Mouse (Mus musculus) heart, embryonic 14.5 days (tissue): ENCODE results near the gene Anxa10. TPM values are rescaled to one million over a fixed set of nuclear protein-coding genes. Genes with fewer than 3 reads are reported as not detected.

Source experiments
- ATAC-seq: fragments of 200-750 bp; cut with Nextera tagmentation; 2 replicates; pipeline ENCODE4 v1.8.0; 2017; ENCODE audit warnings: low read depth, moderate TSS enrichment; ENCODE audit not compliant: insufficient number of reproducible peaks, insufficient read depth, low FRiP score
- H3K27ac ChIP-seq, 2 experiments: fragments of 200-500 bp in 1 of 2; fragments of 300-500 bp in 1 of 2; sonication (generic) in 1 of 2; replicated peaks in 1 of 2; 2 replicates each; pipeline ENCODE4 v1.5.1; 2012 to 2014; ENCODE audit warnings: low read depth in 2 of 2, low read length in 2 of 2, control low read depth in 1 of 2, mild to moderate bottlenecking in 1 of 2, mixed read lengths in 1 of 2; ENCODE audit not compliant: control insufficient read depth in 1 of 2, insufficient read depth in 1 of 2
- H3K27me3 ChIP-seq: fragments of 300-500 bp; sonication (generic); 2 replicates; pipeline ENCODE4 v1.6.1; 2014; ENCODE audit warnings: mild to moderate bottlenecking, low read length, control low read depth; ENCODE audit not compliant: control insufficient read depth, insufficient read depth
- H3K36me3 ChIP-seq: fragments of 300-500 bp; sonication (generic); 2 replicates; pipeline ENCODE4 v1.6.1; 2014; ENCODE audit warnings: mild to moderate bottlenecking, control low read depth, low read length, mixed read lengths; ENCODE audit not compliant: control insufficient read depth, insufficient read depth
- H3K4me1 ChIP-seq, 2 experiments: fragments of 200-500 bp in 1 of 2; fragments of 300-500 bp in 1 of 2; sonication (generic) in 1 of 2; 2 replicates each; pipeline ENCODE4 v1.6.1; 2012 to 2014; ENCODE audit warnings: low read length in 2 of 2, control low read depth in 1 of 2, mixed read lengths in 1 of 2; ENCODE audit not compliant: control insufficient read depth in 2 of 2, insufficient read depth in 2 of 2
- H3K4me2 ChIP-seq: fragments of 300-500 bp; sonication (generic); 2 replicates; pipeline ENCODE4 v1.6.1; 2014; ENCODE audit warnings: mild to moderate bottlenecking, low read length
- H3K4me3 ChIP-seq, 2 experiments: fragments of 200-500 bp in 1 of 2; fragments of 300-500 bp in 1 of 2; sonication (generic) in 1 of 2; 2 replicates each; pipeline ENCODE4 v1.5.1; 2012 to 2014; ENCODE audit warnings: low read length in 2 of 2, mild to moderate bottlenecking in 2 of 2, control low read depth in 1 of 2, low read depth in 1 of 2, moderate library complexity in 1 of 2; ENCODE audit not compliant: control insufficient read depth in 1 of 2, insufficient read depth in 1 of 2
- H3K9ac ChIP-seq: fragments of 300-500 bp; sonication (generic); 2 replicates; pipeline ENCODE4 v1.6.1; 2014; ENCODE audit warnings: mild to moderate bottlenecking, low read length
- H3K9me3 ChIP-seq: fragments of 300-500 bp; sonication (generic); 2 replicates; pipeline ENCODE4 v1.6.1; 2016; ENCODE audit warnings: low read length, control low read depth; ENCODE audit not compliant: control insufficient read depth
- WGBS: fragments of 180-500 bp; shearing (Covaris S2); extraction: QIAGEN DNeasy Blood & Tissue Kit; methylation state at CpG from one replicate; pipeline ENCODE4 v1.1.7; 2014; 5-methylcytosine and 5-hydroxymethylcytosine counted together
- polyA plus RNA-seq: library from polyadenylated mRNA; unstranded; fragments of >200 nt; fragmentation: Nextera tagmentation; extraction: Ambion mirVana; gene quantifications from 2 replicates; pipeline ENCODE4 v1.2.1, GENCODE M21; 2014

Anxa10 gene
- not detected in 2 replicates for polyA plus RNA-seq

- WGBS = 72% methylated on average over 2 of the region's 2 CpGs
- Histone ChIP-seq H3K4me3 (no peak within 1 kb of the TSS), H3K27ac (no peak within 1 kb of the TSS), H3K36me3 (no peaks in the 10 kb centered on the region), H3K27me3 (no peaks in the 10 kb centered on the region), H3K4me2 (no peak within 1 kb of the TSS), H3K4me1 (no peaks in the 10 kb centered on the region), H3K9ac (no peak within 1 kb of the TSS), H3K9me3 (no peaks in the 10 kb centered on the region)
- ATAC-seq = no peak
These were observed at the start of gene Anxa10 for GRCm38 (mm10) chr8:62123098-62123497. Gene Anxa10, minus strand, starts transcription at chr8:62123150.

GRCm38 (mm10) chr8:62132662-62133366 lies 9.9 kb upstream of the Anxa10 start:
- no peak overlapping the region for H3K27ac ChIP-seq
- H3K9me3 ChIP-seq = no peaks in the 10 kb centered on the region
- H3K36me3 ChIP-seq = no peaks in the 10 kb centered on the region
- H3K4me2 ChIP-seq = no peak overlapping the region
- no peak for ATAC-seq
- no peak overlapping the region for H3K4me3 ChIP-seq
- no peak overlapping the region for H3K9ac ChIP-seq
- WGBS = 74% methylated on average over 3 of the region's 3 CpGs
- H3K4me1 ChIP-seq = no peaks in the 10 kb centered on the region
- no peaks in the 10 kb centered on the region for H3K27me3 ChIP-seq

- H3K36me3 ChIP-seq = no peaks in the 10 kb centered on the region
- ATAC-seq = no peak
- H3K9me3 ChIP-seq = no peaks in the 10 kb centered on the region
- no peak overlapping the region for H3K4me2 ChIP-seq
- no peaks in the 10 kb centered on the region for H3K27me3 ChIP-seq
- no peak overlapping the region for H3K9ac ChIP-seq
- H3K4me3 ChIP-seq = no peak overlapping the region
- no peak overlapping the region for H3K27ac ChIP-seq
- no peaks in the 10 kb centered on the region for H3K4me1 ChIP-seq
- 85% methylated on average over 2 of the region's 2 CpGs for WGBS
These were observed 25.7 kb downstream of the Anxa10 start for GRCm38 (mm10) chr8:62097213-62097612.

GRCm38 (mm10) chr8:62081804-62082203 lies 41.1 kb downstream of the Anxa10 start:
- Histone ChIP-seq H3K9me3 (no peaks in the 10 kb centered on the region), H3K36me3 (no peaks in the 10 kb centered on the region), H3K27ac (no peak overlapping the region), H3K4me2 (no peak overlapping the region), H3K27me3 (no peaks in the 10 kb centered on the region), H3K4me3 (no peak overlapping the region), H3K4me1 (no peaks in the 10 kb centered on the region), H3K9ac (no peak overlapping the region)
- WGBS = 78% methylated on average over 2 of the region's 2 CpGs
- no peak for ATAC-seq

GRCm38 (mm10) chr8:62080195-62080802 lies 42.7 kb downstream of the Anxa10 start:
- 33% methylated on average over 3 of the region's 3 CpGs for WGBS
- Histone ChIP-seq H3K4me3 (no peak overlapping the region), H3K36me3 (no peaks in the 10 kb centered on the region), H3K4me1 (no peaks in the 10 kb centered on the region), H3K9ac (no peak overlapping the region), H3K9me3 (no peaks in the 10 kb centered on the region), H3K27ac (no peak overlapping the region), H3K27me3 (no peaks in the 10 kb centered on the region), H3K4me2 (no peak overlapping the region)
- no peak for ATAC-seq

- no peak overlapping the region for H3K9ac ChIP-seq
- H3K9me3 ChIP-seq = no peaks in the 10 kb centered on the region
- H3K4me1 ChIP-seq = no peaks in the 10 kb centered on the region
- H3K4me2 ChIP-seq = no peak overlapping the region
- ATAC-seq = no peak
- H3K36me3 ChIP-seq = no peaks in the 10 kb centered on the region
- no peaks in the 10 kb centered on the region for H3K27me3 ChIP-seq
- no peak overlapping the region for H3K27ac ChIP-seq
- no peak overlapping the region for H3K4me3 ChIP-seq
These were observed 54.6 kb downstream of the Anxa10 start for GRCm38 (mm10) chr8:62068305-62068704.

GRCm38 (mm10) chr8:62060357-62060756 lies 62.6 kb downstream of the Anxa10 start:
- Histone ChIP-seq H3K27me3 (no peaks in the 10 kb centered on the region), H3K4me2 (no peak overlapping the region), H3K4me1 (no peaks in the 10 kb centered on the region), H3K4me3 (no peak overlapping the region), H3K9ac (no peak overlapping the region), H3K27ac (no peak overlapping the region), H3K9me3 (no peaks in the 10 kb centered on the region), H3K36me3 (no peaks in the 10 kb centered on the region)
- no peak for ATAC-seq

- WGBS = 36% methylated on average over 2 of the region's 2 CpGs
- Histone ChIP-seq H3K9me3 (no peaks in the 10 kb centered on the region), H3K27ac (no peak overlapping the region), H3K4me2 (no peak overlapping the region), H3K9ac (no peak overlapping the region), H3K36me3 (no peaks in the 10 kb centered on the region), H3K27me3 (no peaks in the 10 kb centered on the region), H3K4me3 (no peak overlapping the region), H3K4me1 (no peaks in the 10 kb centered on the region)
- no peak for ATAC-seq
These were observed 76.1 kb downstream of the Anxa10 start for GRCm38 (mm10) chr8:62046809-62047208.
